Mouse (Mus musculus): Measurements from ENCODE around the gene Zfp524.

- TF ChIP-seq POLR2A (IDR thresholded peaks at IDR 0.05; ENCODE audit: borderline replicate concordance, low read depth, low read length), result no peak
- no peak for TF ChIP-seq CTCF (IDR thresholded peaks at IDR 0.05; ENCODE audit: low read depth, low read length)
These were observed 38.2 kb downstream of the Zfp524 start for GRCm38 (mm10) chr7:5052438-5052837.

Data from bone marrow macrophage, adult 2 months (primary cell).